Mouse (Mus musculus) ES-E14 (cell line): ENCODE measurements around the gene Car10.

ENCODE experiments used
- CHD2 ChIP-seq: IDR thresholded peaks from 2 replicates; pipeline ENCODE4 v1.6.1; 2014; ENCODE audit warnings: mild to moderate bottlenecking, low read depth, low read length, inconsistent platforms
- MAFK ChIP-seq: IDR thresholded peaks from 2 replicates; pipeline ENCODE4 v1.6.1; 2014; ENCODE audit warnings: mild to moderate bottlenecking, low read depth, low read length, inconsistent platforms; ENCODE audit not compliant: insufficient read depth

GRCm38 (mm10) chr11:93516216-93516615, 418.4 kb downstream of the Car10 start:
- TF ChIP-seq MAFK, result no peak
- TF ChIP-seq CHD2, result no peak
